Mouse (Mus musculus) ovary, postnatal 14 days (tissue): ENCODE data around the gene Chmp2a.
"Not testable (repeated sequence)": the region's sequence is repeated elsewhere in the genome, so short reads cannot be mapped to it uniquely, and the experiment has no call there.

Experiments
- DNase-seq: peaks from one replicate; pipeline ENCODE4 v3.0.0; 2022; ENCODE audit warnings: low spot score

Chmp2a gene

GRCm38 (mm10) chr7:13034148-13034977, at the start of gene Chmp2a:
Chmp2a (minus strand) TSS chr7:13034807.
- DNase-seq, result peak; percentile 94

- DNase-seq, result no peak
Measured at GRCm38 (mm10) chr7:13072293-13072692, 37.7 kb upstream of the Chmp2a start.

- not testable (repeated sequence) for DNase-seq
Measured at GRCm38 (mm10) chr7:13063399-13063798, 28.8 kb upstream of the Chmp2a start.

- DNase-seq, result no peak
Measured at GRCm38 (mm10) chr7:13059536-13059935, 24.9 kb upstream of the Chmp2a start.

- no peak for DNase-seq
Measured at GRCm38 (mm10) chr7:13056913-13057700, 22.5 kb upstream of the Chmp2a start.

- peak; percentile 82 for DNase-seq
Measured at GRCm38 (mm10) chr7:13054287-13055010, 19.8 kb upstream of the Chmp2a start, which contains the start of gene Mzf1. Mzf1 (minus strand) TSS chr7:13054764.

GRCm38 (mm10) chr7:13053961-13054286, 19.3 kb upstream of the Chmp2a start:
- no peak for DNase-seq

GRCm38 (mm10) chr7:13053501-13053900, 18.9 kb upstream of the Chmp2a start:
- no peak for DNase-seq

- DNase-seq, result no peak
Measured at GRCm38 (mm10) chr7:13053001-13053400, 18.4 kb upstream of the Chmp2a start.

- peak; percentile 52 for DNase-seq
Measured at GRCm38 (mm10) chr7:13046084-13046483, 11.5 kb upstream of the Chmp2a start.

GRCm38 (mm10) chr7:13044254-13044625, 9.6 kb upstream of the Chmp2a start:
- DNase-seq, result no peak

- no peak for DNase-seq
Measured at GRCm38 (mm10) chr7:13043445-13044253, 9.0 kb upstream of the Chmp2a start.

GRCm38 (mm10) chr7:13043120-13043444, 8.5 kb upstream of the Chmp2a start:
- DNase-seq, result no peak

- no peak for DNase-seq
Measured at GRCm38 (mm10) chr7:13042511-13042910, 7.9 kb upstream of the Chmp2a start.

GRCm38 (mm10) chr7:13041256-13041655, 6.6 kb upstream of the Chmp2a start:
- no peak for DNase-seq

GRCm38 (mm10) chr7:13039181-13039580, 4.6 kb upstream of the Chmp2a start:
- DNase-seq, result no peak

GRCm38 (mm10) chr7:13038621-13039169, 4.1 kb upstream of the Chmp2a start:
- no peak for DNase-seq

GRCm38 (mm10) chr7:13037901-13038555, 3.4 kb upstream of the Chmp2a start, which contains the start of gene Ube2m:
Ube2m (minus strand) TSS chr7:13038275.
- peak; percentile 99 for DNase-seq

- DNase-seq, result no peak
Measured at GRCm38 (mm10) chr7:13037366-13037765, 2.8 kb upstream of the Chmp2a start.

GRCm38 (mm10) chr7:13036806-13037205, 2.2 kb upstream of the Chmp2a start:
- DNase-seq, result no peak
